Mouse (Mus musculus): ENCODE measurements around the gene Ntm. TPM values are rescaled to one million over a fixed set of nuclear protein-coding genes. Genes with fewer than 3 reads are reported as not detected.

Gene Ntm
- total RNA-seq, 2 experiments from 2014 or later, result 9.7 to 10.8 TPM

DNA sequence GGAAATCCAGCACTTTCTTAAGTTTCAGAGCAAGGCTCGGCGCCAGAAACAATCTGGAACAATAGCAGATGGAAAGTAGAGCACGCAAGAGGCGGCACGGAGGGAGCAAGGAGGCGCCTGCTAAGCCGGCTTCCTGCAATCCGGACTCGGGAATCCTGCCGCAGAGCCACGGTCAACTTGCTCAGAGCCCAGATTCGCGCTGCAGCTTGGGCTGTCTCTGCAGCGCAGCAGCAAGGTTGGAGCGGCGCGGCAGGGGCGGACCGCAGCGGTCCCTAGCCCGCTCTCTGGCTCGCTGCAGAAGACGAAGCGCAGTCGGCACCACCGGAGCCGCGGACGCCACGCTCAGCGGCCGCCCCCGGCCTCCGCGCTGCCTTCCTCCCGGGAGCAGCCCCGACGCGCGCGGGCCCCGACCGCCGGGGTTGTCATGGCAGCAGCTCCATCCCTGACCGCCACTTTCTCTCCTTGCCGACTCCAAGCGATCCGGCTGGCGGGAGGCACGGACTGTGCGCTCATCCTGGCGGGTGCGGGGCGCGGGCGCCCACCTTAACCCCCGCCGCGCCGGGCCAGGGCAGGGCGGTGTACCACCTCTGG is 550.7 kb downstream of the Ntm start:
- peak; percentile 21 to 62 for DNase-seq (ENCODE audit: low spot score in 2 of 2)

DNA sequence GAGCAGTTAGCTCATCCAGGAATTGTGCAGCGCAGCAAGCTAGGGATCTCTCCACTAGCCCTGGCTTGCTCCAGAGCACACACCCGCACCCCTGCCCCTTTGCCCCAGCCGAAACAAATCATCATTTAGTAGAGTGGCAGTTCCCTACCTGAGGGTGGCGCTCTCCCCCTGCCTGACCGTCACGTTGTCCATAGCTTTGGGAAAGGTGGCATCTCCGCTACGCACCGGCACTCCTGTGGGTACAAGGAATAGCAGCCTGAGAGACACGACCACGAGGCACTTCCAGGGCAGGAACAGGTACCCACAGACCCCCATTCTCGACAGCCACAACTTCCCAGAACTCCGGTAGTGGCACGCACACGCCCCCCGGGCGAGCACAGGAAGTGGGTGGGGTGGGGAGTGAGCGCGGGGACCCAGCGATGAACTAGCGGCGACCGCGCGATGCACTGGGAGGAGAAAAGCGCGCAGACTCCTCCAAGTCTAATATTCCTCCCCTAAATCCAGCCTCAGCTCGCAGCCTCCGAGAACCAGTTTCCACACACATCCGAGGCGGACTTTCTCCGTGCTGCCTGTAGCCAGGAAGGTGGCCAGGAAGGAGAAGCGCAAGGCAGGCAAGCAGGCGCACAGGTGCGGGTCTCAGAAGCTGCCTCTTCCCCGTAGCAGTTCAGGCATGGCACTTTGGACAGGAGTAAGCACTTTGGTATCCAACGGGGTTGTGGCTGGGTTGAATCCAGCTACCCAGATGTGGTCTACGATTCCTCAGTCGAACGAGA is 551.3 kb downstream of the Ntm start:
- peak; percentile 25 to 50 for DNase-seq (ENCODE audit: low spot score in 2 of 2)

DNA sequence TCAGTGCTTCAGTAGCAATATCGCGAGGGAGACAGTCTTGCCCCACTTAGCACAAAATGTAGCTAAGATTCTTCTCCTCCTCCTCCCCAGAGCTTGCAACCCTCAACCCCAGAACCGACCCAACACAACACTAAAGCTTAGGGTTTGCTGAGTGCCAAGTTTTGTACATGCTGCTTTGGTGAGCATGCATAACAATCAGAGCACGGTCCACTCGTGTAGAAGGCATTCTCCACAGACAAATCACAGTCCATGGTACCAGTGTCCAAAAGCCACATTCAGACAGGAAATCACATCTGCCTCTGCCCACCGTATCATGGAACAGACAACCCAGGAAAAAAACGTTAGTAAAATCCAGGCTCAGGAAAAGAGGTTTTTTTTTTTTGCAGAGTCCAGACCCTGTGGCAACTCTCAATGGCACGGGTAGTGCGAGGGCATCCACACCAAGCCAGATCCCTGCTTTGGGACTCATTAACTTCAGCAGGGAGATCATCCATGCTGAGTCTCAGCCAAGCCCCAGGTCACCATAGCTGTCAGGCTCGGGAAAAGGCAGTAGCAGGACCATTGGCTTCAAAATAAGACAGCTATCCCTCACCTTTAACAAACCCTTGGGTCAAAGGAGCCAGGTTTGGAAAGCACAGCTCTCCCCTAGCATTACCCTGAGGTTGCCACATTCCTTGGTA is 552.1 kb downstream of the Ntm start:
- DNase-seq (ENCODE audit: low spot score in 2 of 2), result no peak

DNA sequence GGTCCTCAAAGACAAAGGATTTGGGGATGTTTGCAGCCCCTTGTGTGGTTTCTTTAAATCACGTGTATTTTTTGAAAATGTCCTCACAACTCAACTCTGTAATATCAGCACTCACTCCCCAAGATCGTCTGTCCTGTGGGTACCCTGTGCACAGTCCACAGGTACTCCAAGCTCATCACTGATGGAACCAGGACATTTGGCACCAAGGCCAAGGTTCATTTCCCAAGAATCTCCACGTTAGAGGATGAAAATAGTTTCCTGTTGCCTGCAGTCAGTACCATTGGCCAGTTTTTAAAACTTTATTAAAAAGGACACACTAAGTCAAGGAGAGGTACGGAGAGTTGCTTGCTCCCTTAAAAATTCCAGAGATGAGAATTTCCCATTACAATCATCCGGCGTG is 552.7 kb downstream of the Ntm start:
- no peak for DNase-seq (ENCODE audit: low spot score in 2 of 2)

DNA sequence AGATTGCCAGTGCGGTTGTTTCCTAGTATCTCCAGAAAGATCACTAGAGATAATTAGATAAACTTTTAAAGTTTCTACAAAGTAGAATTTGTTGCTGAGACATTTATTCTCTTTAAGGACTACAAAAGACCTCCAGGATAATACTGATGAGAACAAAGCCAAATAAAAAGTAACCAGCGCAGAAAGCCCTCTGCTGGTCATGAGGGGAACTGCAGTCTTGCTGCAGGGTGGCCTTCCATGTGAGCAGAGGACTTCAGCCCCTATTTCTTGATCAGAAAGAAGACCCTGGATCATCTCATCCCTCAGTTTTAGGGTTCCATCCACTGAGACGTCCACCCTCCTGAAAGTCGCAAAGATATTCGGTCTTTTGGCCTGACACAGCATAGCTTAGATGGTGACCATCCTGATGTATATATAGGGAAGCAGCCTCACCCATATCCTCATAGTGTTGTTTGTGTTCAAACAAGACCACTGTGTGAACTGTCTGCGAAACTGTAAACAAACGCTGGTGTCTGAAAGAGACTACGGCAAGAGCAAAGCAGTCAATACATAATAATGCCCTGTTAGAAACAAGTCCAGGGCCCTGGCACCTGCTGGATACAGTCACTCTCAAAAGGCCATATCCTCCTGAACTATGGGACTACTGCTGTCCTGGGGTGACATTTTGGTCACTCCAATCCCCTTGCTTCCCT is 553.6 kb downstream of the Ntm start:
- DNase-seq (ENCODE audit: low spot score in 2 of 2), result peak in 1 of 2 experiments; percentile 55

DNA sequence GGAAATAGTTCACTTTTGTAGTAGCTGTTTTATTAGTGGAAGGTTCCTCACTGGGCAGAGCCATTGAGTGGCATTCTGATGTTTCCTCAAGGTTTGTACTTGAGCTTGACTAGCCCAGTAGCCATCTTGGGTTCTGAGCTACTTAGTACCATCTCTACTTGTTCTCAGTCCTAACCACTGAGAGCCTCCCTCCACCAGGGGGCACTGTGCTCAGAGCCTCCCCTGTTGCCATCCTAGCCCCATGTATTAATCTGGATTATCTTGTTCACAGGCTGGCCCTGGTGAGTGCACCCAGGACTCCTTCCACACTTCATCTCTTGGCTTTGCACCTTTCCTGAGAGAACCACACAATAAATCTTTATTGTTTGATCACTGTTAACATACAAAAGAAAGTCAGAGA is 555.0 kb downstream of the Ntm start:
- no peak for DNase-seq (ENCODE audit: low spot score in 2 of 2)

DNA sequence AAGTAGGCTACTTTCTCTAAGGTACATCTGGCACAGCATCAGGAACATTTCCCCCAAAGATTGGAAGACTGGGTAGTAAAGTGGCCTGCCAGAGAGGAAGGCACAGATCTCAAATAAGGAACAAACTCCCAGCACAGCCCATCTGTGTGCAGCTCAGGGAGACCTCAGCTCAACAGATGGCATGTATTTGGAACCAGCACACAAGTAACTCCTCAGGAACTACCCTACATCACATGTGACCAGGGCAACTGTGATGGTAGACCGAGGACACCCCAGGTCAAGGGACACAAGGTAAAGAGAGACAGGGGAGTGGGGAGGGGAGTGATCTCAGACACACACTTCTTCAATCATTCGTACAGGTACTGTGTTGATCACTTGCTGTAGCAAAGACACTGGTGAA is 556.0 kb downstream of the Ntm start:
- DNase-seq (ENCODE audit: low spot score in 2 of 2), result no peak

DNA sequence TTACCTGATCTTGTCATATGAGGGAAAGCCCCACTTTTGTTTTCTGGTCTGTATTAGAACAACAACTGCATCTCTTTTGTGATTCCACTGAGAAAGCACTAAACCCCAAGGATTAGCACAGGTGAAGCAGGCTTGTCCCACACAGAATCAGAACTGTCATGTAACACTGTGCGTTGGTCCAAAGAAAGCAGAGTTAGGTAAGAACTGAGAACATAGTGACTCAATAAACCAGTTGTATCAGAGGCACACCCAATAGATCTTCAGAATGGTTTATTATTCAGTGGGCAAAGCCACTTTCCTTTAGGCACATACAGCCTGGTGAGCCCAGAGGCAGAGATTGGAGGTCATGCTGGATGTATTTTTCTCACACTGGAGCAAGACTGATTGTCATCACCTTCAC is 556.9 kb downstream of the Ntm start:
- DNase-seq (ENCODE audit: low spot score in 2 of 2), result no peak

DNA sequence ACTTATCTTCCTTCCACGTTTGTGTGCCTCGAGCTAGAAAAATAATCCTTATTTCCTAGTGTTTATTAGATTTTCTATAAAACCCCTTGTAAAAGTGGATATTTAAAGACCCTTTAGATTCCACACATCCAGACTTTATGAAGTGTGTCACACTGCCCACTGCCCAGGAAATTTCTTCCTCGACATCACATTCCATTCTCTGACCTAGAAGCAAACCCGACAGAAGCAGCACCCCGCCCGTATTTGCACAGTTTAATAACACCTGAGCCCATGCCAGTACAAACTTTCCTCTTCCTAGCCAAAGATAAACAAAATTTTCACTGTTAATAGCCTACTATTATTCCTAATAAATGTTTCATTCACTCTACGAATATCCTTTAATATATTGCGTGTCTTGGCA is 562.8 kb downstream of the Ntm start:
- DNase-seq (ENCODE audit: low spot score in 2 of 2), result no peak

DNA sequence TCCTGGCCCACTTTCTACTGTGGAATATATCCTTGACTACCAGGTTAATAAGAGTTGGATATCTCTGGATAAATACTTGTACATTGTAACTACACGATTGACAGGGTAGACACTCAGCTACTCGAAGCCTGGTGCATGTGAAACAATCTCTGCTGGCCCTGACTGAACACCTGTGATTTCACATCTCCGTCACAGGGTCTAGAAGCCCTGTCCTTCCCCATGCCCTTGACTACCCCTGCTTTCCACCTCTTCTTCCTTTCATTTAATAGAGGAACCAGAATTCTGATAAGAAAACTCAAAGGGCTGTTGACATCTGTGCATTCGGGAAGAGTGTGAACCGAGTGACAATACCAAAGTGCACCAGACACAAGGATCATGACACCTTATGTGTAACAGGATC is 566.8 kb downstream of the Ntm start:
- DNase-seq (ENCODE audit: low spot score in 2 of 2), result no peak

DNA sequence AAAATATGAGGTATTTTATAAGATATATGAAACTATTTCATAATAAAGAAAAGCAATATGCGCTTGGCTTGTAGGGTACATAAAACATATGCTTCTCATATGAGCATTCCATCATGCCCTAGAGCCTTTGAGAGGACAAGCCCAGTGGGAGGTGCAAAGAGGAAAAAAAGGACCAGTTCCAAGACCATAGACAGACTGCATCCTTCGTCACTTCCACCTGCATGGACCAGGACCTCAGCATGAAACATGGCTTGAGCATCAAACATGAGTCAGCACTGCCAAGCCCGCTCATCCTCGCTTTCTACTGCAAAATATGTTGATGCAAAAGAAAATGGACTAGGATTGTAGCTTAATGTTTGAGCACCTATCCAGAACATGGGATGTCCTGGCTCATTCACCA is 569.8 kb downstream of the Ntm start:
- DNase-seq (ENCODE audit: low spot score in 2 of 2), result no peak

DNA sequence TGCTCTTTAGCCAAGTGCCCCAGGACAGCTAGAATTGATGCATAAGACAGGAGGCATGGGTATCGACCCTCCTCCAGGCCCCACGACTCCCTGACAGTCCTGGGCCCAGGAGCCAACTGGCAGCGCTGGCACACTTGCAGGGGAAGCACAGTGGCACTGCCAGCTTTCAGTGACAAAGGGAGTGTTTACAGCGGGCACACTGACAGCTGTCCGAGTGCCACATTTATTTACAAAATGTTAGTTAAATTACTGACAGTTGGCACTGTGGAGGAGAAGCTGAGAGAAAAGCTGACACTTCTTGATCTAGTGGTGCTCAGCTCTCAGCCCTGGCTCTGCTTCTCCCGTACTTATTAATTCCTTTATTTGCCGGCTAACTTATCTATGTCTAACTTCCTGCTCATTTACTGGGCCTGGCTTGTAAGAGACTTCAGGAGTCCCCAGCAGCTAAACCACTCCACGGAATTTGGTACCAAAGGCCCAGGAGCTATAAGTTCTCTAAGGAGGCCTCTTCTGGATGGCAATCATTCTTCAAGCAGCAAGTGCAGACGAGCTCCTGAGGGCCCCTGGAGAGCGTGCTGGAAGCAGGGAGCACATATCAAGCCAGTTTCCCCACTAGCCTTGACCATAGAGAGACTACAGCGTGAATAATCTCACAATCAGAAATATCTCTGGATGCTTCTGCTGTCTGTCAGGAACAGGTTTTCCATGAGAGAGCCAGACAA is 572.0 kb downstream of the Ntm start:
- no peak for DNase-seq (ENCODE audit: low spot score in 2 of 2)

DNA sequence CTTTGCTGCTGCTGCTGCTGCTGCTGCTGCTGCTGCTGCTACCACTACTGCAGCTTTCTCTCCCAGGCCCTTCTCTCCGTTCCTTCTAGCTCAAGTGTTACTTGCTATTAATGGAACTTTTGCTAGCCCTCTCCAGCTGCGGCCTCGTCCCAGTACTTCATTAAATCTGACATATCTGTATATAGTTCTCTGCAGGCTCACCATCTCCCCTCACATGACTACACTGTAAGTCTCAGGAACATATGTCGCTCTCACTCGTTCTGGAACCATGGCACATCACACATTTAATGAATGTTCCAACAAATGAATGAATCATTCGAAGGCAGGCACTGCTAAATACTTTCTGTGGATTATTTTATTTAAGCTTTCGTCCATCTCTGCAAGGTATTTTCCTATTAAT is 573.7 kb downstream of the Ntm start:
- no peak for DNase-seq (ENCODE audit: low spot score in 2 of 2)

DNA sequence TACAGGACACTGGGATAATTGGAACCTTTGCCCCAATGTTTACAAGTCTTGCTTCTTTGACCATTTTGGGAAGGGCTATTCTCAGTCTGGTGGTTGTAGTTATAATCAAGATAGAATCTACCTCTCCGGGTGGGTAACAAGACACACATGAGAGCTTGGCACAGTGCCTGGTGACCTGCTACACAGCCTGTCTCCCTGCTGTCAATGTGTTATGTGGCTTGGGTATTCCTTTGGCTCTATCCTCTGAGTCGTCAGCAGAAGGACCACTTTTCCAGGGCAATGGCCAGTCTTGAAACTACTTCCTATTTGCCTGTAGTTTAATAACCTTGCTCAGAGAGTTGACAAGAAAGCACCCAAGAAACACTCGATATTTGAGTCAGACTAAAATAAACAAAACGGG is 575.8 kb downstream of the Ntm start:
- DNase-seq (ENCODE audit: low spot score in 2 of 2), result no peak

DNA sequence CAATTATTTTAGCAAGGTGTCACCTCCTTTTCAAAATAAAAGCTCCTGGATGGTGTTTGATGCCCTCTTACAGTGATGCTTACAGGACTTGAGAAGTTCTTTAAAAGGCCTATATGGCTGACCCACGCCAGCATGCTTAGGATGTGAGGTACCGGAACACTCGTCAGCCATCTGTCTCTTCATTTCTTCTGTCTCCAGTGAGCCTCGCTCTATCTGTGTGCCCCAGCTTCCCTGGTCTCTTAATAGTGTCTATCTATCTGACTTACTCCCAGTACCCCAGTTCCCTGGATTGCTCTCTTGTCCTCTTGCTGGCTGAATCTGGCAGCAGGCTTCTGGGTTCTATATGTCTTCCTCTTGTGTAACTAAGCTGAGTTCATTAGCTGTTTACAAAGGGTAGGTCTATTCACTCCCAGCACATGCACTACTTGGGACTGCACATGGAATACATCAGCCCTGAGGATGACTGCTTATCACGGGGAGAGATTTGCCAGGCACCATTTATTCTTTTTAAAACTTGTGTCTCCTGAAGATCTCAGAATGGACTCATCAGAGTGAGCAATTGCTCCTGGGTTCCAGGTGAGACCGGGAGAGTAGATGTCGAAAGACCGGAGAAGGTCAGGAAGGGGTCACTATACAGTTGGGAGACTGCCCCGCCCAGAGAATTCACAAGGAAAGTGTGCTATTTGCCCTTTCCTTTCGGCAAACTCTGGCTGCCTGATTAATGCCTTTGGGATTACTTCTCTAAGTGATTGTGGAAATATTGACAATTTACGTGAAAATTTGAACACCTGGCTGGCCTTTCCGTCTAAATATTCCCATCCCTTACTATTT is 585.6 kb downstream of the Ntm start:
- no peak for DNase-seq (ENCODE audit: low spot score in 2 of 2)

DNA sequence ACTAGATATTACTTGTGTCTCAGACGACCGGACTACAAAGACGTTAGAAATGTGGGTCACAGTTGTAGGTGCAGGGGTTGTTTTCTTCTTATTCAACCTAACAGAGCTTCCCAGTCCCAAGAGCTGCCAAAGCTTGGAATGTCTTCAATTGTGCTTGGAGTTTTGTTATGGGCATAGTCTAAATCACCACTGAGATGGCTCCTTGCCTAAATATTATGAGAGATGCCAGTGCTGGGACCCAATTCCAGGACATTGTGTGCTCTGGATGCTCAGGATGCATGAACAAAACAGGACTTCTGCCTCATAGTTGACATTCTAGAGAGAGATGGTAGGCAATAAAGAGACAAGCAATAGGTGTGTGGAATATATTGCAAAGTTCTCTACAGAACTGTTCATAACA is 591.6 kb downstream of the Ntm start:
- no peak for DNase-seq (ENCODE audit: low spot score in 2 of 2)

DNA sequence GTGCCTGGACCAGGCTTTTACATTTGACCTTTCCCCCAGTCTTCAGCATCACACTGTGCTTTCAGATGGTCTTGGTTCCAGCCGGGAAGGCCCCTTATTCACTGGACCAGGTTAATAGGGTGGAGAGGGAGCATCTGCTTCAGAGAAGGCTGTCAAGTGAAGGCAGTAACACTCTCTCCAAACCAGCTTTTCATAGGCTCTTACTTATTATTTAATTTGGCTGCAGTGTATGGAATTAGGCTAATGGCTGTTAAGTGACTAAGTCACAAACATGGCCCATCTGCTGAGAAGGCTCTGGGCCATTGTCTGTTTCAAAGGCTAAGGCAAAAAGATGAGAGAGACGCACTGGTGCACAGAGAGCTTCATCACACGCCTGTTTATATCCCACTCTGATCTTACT is 593.3 kb downstream of the Ntm start:
- DNase-seq (ENCODE audit: low spot score in 2 of 2), result no peak

DNA sequence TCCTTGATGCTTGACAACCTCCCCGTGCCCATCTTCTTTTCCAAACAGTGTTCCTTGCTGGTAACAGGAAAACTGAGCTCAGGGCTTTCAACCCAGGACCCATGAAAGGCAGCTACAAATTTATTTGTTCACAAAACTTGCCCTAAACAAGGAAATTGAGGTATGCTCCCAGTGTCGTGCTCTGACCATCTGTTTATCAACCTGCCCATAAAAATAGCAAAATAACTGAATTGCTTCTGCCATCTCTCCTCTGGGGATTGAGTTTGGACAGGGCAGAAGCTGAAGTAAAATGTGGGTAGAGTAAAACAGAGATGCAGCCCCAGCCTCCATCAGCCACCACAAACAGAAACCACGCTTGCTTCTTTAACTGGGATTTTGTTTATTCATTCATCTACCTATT is 594.6 kb downstream of the Ntm start:
- DNase-seq (ENCODE audit: low spot score in 2 of 2), result no peak

DNA sequence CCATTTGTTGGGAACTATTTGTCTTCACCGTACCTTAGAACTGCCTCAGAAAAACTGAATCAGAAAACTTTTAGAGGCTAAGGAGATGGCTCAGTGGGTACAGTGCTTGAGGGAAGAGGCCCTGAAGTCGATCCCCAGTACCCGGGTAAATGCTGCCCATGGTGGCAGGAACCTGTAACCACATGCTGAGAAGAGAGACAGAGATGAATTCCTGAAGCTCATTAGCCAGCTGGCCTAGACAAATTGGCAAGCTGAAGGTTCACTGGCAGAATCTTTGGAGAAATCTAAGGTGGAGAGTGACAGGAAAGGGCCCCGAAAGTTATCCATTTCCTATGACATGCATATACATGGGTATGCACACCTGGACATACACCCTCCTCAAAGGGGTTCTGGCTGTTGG is 605.1 kb downstream of the Ntm start:
- DNase-seq (ENCODE audit: low spot score in 2 of 2), result no peak

DNA sequence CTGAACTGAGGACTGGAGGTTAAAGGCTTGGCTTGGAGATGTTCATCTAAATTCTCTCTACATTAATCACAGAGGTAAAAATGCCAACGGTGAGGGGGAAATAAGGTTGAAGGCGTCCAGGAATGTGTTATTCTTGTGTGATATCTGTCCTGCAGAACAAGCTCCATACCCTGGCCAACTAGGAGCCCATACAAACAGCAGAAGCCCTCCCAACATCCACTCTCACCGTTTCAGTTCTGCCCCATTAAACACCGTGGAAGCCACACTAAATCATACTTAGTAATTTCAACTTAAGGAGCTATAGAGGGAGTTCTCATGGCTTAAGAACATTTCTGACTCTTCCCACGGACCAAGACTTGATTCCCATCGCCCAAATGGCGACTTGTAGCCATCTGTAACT is 620.6 kb downstream of the Ntm start:
- no peak for DNase-seq (ENCODE audit: low spot score in 2 of 2)
